Mouse (Mus musculus) stomach, postnatal 0 days (tissue): Measurements from ENCODE around the gene Far2.

Experiments used
- CTCF ChIP-seq: IDR thresholded peaks from 2 replicates; pipeline ENCODE4 v1.5.1; 2016; ENCODE audit warnings: antibody characterized with exemption, low read depth, mild to moderate bottlenecking, moderate library complexity
- EP300 ChIP-seq: optimal IDR thresholded peaks from 2 replicates; pipeline ENCODE3; 2016; ENCODE audit warnings: antibody characterized with exemption

DNA sequence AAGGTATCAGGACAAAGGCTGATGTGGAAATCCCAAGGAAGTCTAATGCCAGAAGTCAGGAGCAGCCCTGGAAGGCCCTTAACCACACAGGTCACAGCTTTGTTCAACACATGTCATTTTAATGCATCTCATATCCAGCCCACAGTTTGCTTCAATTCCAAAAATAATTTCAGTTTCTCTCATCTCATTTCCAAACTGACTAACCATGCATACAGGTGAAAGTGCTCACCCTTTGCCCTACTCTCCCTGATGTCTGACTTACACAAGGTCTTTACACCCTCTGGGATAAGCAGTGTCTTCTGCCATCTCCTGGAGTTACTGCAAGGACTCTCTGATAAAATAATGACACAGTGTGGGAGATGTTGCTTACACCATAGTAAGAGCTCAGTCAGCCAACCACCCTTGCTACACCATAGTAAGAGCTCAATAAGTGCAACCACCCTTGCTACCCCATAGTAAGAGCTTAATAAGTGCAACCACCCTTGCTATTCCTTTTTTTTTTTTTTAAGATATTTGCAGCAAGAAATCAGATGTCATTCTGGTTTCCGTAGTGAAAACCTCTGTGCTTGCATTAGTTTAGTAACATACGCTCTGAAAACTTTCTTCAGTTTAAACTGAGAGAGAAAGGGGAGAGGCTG is 64.1 kb downstream of the Far2 start:
- TF ChIP-seq CTCF (no peak), EP300 (no peak)
